Mouse (Mus musculus): Measurements from ENCODE around the gene Gm43638. TPM values are rescaled to one million over a fixed set of nuclear protein-coding genes. Genes with fewer than 3 reads are reported as not detected.

The Gm43638 gene
- total RNA-seq, 2 experiments from 2014 or later, result not detected

Other genes with a start within 250 kb of the Gm43638 start
- gene Ugt2b37, start 232.0 kb downstream of the Gm43638 start, total RNA-seq (2021), result not detected
- not detected for gene Ugt2a3, start 149.6 kb downstream of the Gm43638 start, total RNA-seq (2021)
- gene Ugt2b38, start 62.6 kb downstream of the Gm43638 start, total RNA-seq (2021), result not detected
- not detected for gene Ugt2a2, start 4.5 kb downstream of the Gm43638 start, total RNA-seq (2021)
- gene Ugt2a1, start 4.1 kb upstream of the Gm43638 start, total RNA-seq (2021), result not detected
- gene Sult1b1, start 51.4 kb upstream of the Gm43638 start, total RNA-seq (2021), result not detected
- not detected for gene Sult1d1, start 82.2 kb upstream of the Gm43638 start, total RNA-seq (2021)
- gene Sult1e1, start 104.8 kb upstream of the Gm43638 start, total RNA-seq (2021), result not detected
- gene Csn1s1, start 179.4 kb upstream of the Gm43638 start, total RNA-seq (2021), result not detected
- not detected for gene Csn2, start 212.8 kb upstream of the Gm43638 start, total RNA-seq (2021)